Mouse (Mus musculus): ENCODE data around the gene Pla2g2e.

GRCm38 (mm10) chr4:138892655-138893054, 14.9 kb downstream of the Pla2g2e start:
- TF ChIP-seq CTCF (IDR thresholded peaks at IDR 0.05; ENCODE audit: low read depth) = no peak
- no peak for TF ChIP-seq EP300 (IDR thresholded peaks at IDR 0.05; ENCODE audit: low read depth)
